Mouse (Mus musculus): ENCODE data around the gene Slc16a12.

GRCm38 (mm10) chr19:34678428-34678827 lies 68.7 kb downstream of the Slc16a12 start:
- no peak for TF ChIP-seq CTCF (conservative IDR thresholded peaks at IDR 0.05; ENCODE audit: insufficient read depth, insufficient read length, low read depth, low read length)
- no peak for TF ChIP-seq POLR2A (IDR thresholded peaks at IDR 0.05; ENCODE audit: low read depth, low read length)
